Mouse (Mus musculus) right cerebral cortex, postnatal 14 days (tissue): ENCODE data around the gene 1700016H13Rik.

Source experiments
- DNase-seq: peaks from one replicate; pipeline ENCODE4 v3.0.0; 2022

1700016H13Rik gene

GRCm38 (mm10) chr5:103598881-103599280 lies 56.9 kb downstream of the 1700016H13Rik start:
- DNase-seq, result no peak

- DNase-seq, result no peak
Observed at GRCm38 (mm10) chr5:103598264-103598663, 57.5 kb downstream of the 1700016H13Rik start.
